Mouse (Mus musculus) liver, embryonic 14.5 days (tissue): ENCODE data around the gene Paox. TPM values are rescaled to one million over a fixed set of nuclear protein-coding genes. Genes with fewer than 3 reads are reported as not detected.

Experiments used
- ATAC-seq: fragments of 200-750 bp; cut with Nextera tagmentation; 2 replicates; pipeline ENCODE4 v1.8.0; 2017; ENCODE audit warnings: moderate number of reproducible peaks, mild to moderate bottlenecking, moderate library complexity; ENCODE audit not compliant: insufficient read depth
- DNase-seq, 3 experiments: peaks; one replicate each; pipeline ENCODE4 v3.0.0-alpha.2; 2012 to 2013; ENCODE audit warnings: low read depth in 3 of 3, low spot score in 3 of 3
- H3K27ac ChIP-seq: fragments of 300-500 bp; sonication (generic); 2 replicates; pipeline ENCODE4 v1.5.1; 2014; ENCODE audit warnings: moderate library complexity, mild to moderate bottlenecking, control low read depth, inconsistent platforms
- H3K27me3 ChIP-seq: fragments of 300-500 bp; sonication (generic); 2 replicates; pipeline ENCODE4 v1.6.1; 2014; ENCODE audit warnings: mild to moderate bottlenecking, low read length, moderate library complexity; ENCODE audit not compliant: control insufficient read depth, insufficient read depth
- H3K36me3 ChIP-seq: fragments of 300-500 bp; sonication (generic); replicated peaks from 2 replicates; pipeline ENCODE4 v1.6.1; 2014; ENCODE audit warnings: low read depth; ENCODE audit not compliant: control insufficient read depth, insufficient read depth
- H3K4me1 ChIP-seq, 2 experiments: fragments of 200-500 bp in 1 of 2; fragments of 300-500 bp in 1 of 2; sonication (generic) in 1 of 2; replicated peaks; 2 replicates each; pipeline ENCODE4 v1.6.1; 2012 to 2014; ENCODE audit warnings: antibody characterized with exemption in 1 of 2, inconsistent platforms in 1 of 2, low read length in 1 of 2; ENCODE audit not compliant: control insufficient read depth in 2 of 2, insufficient read depth in 2 of 2
- H3K4me2 ChIP-seq: fragments of 300-500 bp; sonication (generic); 2 replicates; pipeline ENCODE4 v1.6.1; 2014; ENCODE audit warnings: low read depth, mild to moderate bottlenecking, control low read depth, moderate library complexity
- H3K4me3 ChIP-seq, 2 experiments: fragments of 200-500 bp in 1 of 2; fragments of 300-500 bp in 1 of 2; sonication (generic) in 1 of 2; 2 replicates each; pipeline ENCODE4 v1.5.1; 2012 to 2014; ENCODE audit warnings: low read depth in 2 of 2, low read length in 2 of 2, mild to moderate bottlenecking in 2 of 2, control low read depth in 1 of 2, inconsistent platforms in 1 of 2, moderate library complexity in 1 of 2; ENCODE audit not compliant: insufficient read depth in 1 of 2
- H3K9ac ChIP-seq: fragments of 300-500 bp; sonication (generic); replicated peaks from 2 replicates; pipeline ENCODE4 v1.6.1; 2014; ENCODE audit warnings: mild to moderate bottlenecking, control low read depth, moderate library complexity
- H3K9me3 ChIP-seq: fragments of 300-500 bp; sonication (generic); 2 replicates; pipeline ENCODE4 v1.6.1; 2016; ENCODE audit warnings: low read length, mixed read lengths; ENCODE audit not compliant: control insufficient read depth
- CTCF ChIP-seq: IDR thresholded peaks from 2 replicates; pipeline ENCODE4 v1.5.1; 2016; ENCODE audit warnings: antibody characterized with exemption, low read depth, control low read depth
- EP300 ChIP-seq: IDR thresholded peaks from 2 replicates; pipeline ENCODE4 v1.6.1; 2016; ENCODE audit warnings: antibody characterized with exemption, low read depth
- WGBS: fragments of 180-500 bp; shearing (Covaris S2); extraction: QIAGEN DNeasy Blood & Tissue Kit; methylation state at CpG from one replicate; pipeline ENCODE4 v1.1.7; 2014; ENCODE audit not compliant: insufficient replicate concordance; 5-methylcytosine and 5-hydroxymethylcytosine counted together
- polyA plus RNA-seq, 2 experiments: library from polyadenylated mRNA; depleted of rRNA in 1 of 2; stranded (reverse) in 1 of 2; unstranded in 1 of 2; fragments of >200 nt; fragmentation: Nextera tagmentation in 1 of 2; extraction: Ambion mirVana in 1 of 2; gene quantifications; 2 replicates each; pipeline versions ENCODE4 v1.2.1 to v1.2.3; 2012 to 2014

Paox gene
- 4.2 and 5.4 TPM in 2 replicates for polyA plus RNA-seq (2012; rRNA removed)
- polyA plus RNA-seq (2014; fragmentation: Nextera tagmentation; extraction: Ambion mirVana) = 10.4 and 10.5 TPM in 2 replicates

DNA sequence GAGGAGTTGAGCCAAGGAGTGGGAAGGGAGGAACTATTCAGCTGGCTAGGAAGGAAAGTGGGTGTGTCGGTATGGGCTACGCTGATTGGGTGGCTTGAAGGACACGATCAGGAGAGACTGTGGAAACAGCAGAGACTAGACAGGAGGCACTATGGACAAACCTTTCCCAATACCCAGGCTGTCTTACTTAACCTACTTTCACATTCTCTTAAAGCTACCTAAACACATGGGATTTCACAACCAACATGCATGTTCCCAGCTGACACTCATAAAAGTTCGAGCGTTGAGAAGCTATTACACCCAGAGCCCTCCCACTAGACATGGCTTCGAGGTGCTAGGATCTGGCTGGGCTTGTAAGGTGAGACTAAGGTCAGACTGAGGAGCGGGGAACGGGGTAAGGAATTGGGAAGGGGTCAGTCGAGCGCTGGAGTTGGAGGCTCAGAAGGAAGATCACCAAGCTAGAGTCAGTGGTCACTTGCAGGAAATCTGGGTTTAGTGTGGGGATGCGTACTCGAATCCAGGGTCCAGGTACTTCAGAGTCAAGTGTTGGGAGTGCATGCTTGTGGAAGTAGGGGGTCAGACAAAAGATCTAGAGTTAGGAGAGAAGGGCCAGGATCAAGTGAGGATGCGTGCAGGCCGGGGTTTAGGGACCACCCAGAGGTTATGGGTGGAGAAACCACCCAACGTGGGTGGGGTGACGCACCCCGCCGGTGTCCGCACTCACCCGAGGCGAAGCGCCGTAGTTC, at the start of gene Paox:
Gene Paox, plus strand, starts transcription at position 217 of the 746 bp plus-strand sequence.
- no peak; the same call in 1 of the 2 replicates for TF ChIP-seq EP300
- TF ChIP-seq CTCF = 0 out of 2 replicates have a peak, but pooled peaks have one; percentile 10
- 1% methylated on average over 23 of the region's 23 CpGs for WGBS
- H3K27me3 ChIP-seq = no peaks in the 10 kb centered on the region
- peak within 1 kb of the TSS; percentile 90 for H3K4me2 ChIP-seq
- H3K9me3 ChIP-seq = no peaks in the 10 kb centered on the region
- H3K27ac ChIP-seq = peak within 1 kb of the TSS; percentile 67
- DNase-seq = peak; percentile 51 to 58 (median 58)
- ATAC-seq = peak; percentile 63
- peak within 1 kb of the TSS; percentile 75 for H3K9ac ChIP-seq
- H3K36me3 ChIP-seq = no peaks in the 10 kb centered on the region
- H3K4me1 ChIP-seq = peaks cover 7 to 13% of the 10 kb centered on the region in 2 experiments
- H3K4me3 ChIP-seq = peak within 1 kb of the TSS; percentile 80 to 81

DNA sequence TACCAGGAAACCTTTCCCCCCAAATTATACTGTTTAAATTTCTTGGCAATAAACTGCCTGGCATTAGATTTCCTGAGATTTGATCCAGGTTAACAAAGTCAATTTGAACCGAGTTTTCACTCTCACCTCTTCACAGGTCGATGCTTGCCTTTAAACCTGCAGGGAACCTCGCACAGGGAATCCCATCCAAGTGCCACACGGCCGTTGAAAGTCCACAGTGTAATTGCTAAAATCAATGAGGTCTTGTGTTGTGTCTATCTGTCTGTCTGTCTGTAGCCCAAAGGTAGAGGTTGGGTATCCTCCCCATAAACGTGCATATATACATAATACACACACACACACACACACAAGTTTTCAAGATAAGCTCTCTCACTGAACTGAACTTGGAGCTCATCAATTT, 48.2 kb upstream of the Paox start:
- no peaks in the 10 kb centered on the region for H3K4me1 ChIP-seq
- no peak for ATAC-seq
- no peaks in the 10 kb centered on the region for H3K36me3 ChIP-seq
- DNase-seq = no peak
- no peak overlapping the region for H3K4me2 ChIP-seq
- no peaks in the 10 kb centered on the region for H3K9me3 ChIP-seq
- no peak overlapping the region for H3K27ac ChIP-seq
- no peak overlapping the region for H3K9ac ChIP-seq
- 36% methylated on average over 6 of the region's 6 CpGs for WGBS
- H3K4me3 ChIP-seq = no peak overlapping the region
- TF ChIP-seq EP300 (no peak), CTCF (no peak)
- peaks cover 5% of the 10 kb centered on the region for H3K27me3 ChIP-seq

DNA sequence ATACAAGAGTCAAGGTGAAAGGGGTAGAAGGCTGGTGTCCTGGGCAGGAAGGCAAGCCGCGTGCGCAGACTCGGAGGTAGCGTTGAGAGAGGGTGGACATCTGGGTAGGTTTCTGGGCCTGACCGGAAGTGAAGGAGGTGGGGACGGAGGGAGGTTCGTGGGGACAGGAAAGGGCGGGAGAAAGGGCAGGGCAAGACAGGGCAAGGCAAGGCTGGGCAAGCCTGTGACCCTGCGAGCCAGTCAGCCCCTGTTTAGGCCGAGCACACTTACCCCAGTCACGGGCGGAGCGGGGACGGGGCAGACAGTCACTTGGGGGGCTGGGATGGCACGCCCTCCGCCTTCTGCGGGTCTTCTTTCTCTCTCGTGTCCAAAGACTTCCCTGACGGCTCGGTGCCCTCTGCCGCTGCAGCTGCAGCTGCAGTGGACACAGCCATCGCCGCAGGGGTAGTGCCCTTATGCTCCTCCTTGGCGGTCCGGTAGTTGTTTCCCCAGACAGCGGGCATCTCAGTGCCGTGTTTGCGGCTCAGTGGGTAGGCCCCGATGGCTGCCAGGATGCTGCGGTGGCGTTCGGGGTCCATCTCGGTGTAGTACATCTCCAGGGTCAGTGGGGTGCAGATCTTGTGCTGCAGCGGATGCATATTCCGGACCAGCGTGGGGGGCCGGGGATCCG, 45.4 kb upstream of the Paox start:
- no peaks in the 10 kb centered on the region for H3K36me3 ChIP-seq
- peak overlapping the region; percentile 30; the same call in 1 of the 2 replicates for H3K4me2 ChIP-seq
- TF ChIP-seq CTCF = no peak
- TF ChIP-seq EP300 = no peak
- H3K4me1 ChIP-seq = no peaks in the 10 kb centered on the region
- DNase-seq (no peak), ATAC-seq (peak; percentile 33; the same call in 1 of the 2 replicates)
- H3K9me3 ChIP-seq = no peaks in the 10 kb centered on the region
- no peaks in the 10 kb centered on the region; the same call in 1 of the 2 replicates for H3K27me3 ChIP-seq
- no peak overlapping the region for H3K9ac ChIP-seq
- 22% methylated on average over 37 of the region's 39 CpGs for WGBS
- no peak overlapping the region for H3K4me3 ChIP-seq
- no peak overlapping the region for H3K27ac ChIP-seq

DNA sequence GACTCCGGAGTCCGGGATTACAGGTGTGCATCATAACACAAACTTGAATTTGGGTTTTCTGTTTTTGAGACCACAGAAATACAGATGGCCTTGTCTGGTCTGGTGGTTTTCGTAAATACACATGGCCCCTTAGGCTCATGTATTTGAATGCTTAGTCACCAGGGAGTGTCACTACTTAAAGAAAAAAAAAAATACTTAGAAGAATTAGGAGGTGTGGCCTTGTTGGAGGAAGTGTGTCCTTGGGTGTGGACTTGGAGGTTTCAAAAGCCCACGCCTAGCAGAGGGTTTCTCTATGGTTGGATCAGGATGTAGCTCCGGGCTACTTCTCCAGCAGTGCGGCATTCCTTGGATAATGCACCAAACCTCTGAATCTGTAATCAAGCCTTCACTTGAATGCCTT, 37.9 kb upstream of the Paox start:
- no peak for ATAC-seq

DNA sequence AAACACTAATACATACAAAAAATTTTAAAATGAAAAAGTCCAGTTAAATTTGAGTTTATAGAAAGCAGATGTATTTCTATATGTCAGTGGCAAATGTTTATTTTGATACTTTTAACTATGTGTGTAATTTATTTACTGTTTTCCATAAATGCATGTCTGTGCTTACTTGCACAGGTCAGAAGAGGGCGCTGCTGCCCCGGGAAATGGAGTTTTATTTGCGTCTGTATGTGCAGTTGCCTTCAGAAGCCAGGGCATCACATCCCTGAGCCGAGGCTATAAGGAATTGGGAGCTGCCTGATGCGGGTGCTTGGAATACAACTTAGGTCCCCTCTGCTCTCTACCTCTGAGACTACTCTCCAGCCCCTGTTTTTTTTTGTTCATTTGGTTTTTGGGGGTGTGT, 36.9 kb upstream of the Paox start:
- 6% methylated on average over 5 of the region's 5 CpGs for WGBS
- Histone ChIP-seq H3K4me2 (no peak overlapping the region), H3K27ac (no peak overlapping the region), H3K36me3 (no peaks in the 10 kb centered on the region), H3K9me3 (no peaks in the 10 kb centered on the region), H3K4me3 (no peak overlapping the region), H3K27me3 (peaks cover 33% of the 10 kb centered on the region), H3K4me1 (no peaks in the 10 kb centered on the region), H3K9ac (no peak overlapping the region)
- no peak for ATAC-seq
- DNase-seq = peak; percentile 35 to 48 (median 46)
- TF ChIP-seq CTCF = peak; percentile 76
- TF ChIP-seq EP300 = no peak

More for the DNA sequence above, 37.9 kb upstream of the Paox start:
- Histone ChIP-seq H3K4me3 (no peak overlapping the region), H3K4me2 (no peak overlapping the region), H3K4me1 (no peaks in the 10 kb centered on the region), H3K36me3 (no peaks in the 10 kb centered on the region), H3K9ac (no peak overlapping the region), H3K27ac (no peak overlapping the region), H3K27me3 (peaks cover 33% of the 10 kb centered on the region), H3K9me3 (no peaks in the 10 kb centered on the region)
- TF ChIP-seq EP300 = no peak
- no peak for TF ChIP-seq CTCF
- DNase-seq = no peak
- WGBS = 47% methylated on average over 6 of the region's 6 CpGs
